Mouse (Mus musculus): ENCODE data around the gene Stim2. TPM values are rescaled to one million over a fixed set of nuclear protein-coding genes. Genes with fewer than 3 reads are reported as not detected.

Gene Stim2
- polyA plus RNA-seq, 1 experiment from 2014 or later = 29.4 TPM

- Histone ChIP-seq H3K36me3 (no peaks in the 10 kb centered on the region), H3K9me3 (no peaks in the 10 kb centered on the region), H3K4me1 (replicated peaks) (no peaks in the 10 kb centered on the region; the same call in 1 of the 2 replicates), H3K4me2 (no peak overlapping the region), H3K27ac (replicated peaks) (no peak overlapping the region), H3K9ac (no peak overlapping the region), H3K27me3 (no peaks in the 10 kb centered on the region), H3K4me3 (no peak overlapping the region)
- WGBS = 93% methylated on average over 6 of the region's 6 CpGs
- no peak for ATAC-seq (ENCODE audit: low FRiP score, low read depth)
Observed at GRCm38 (mm10) chr5:54052205-54052604, 53.9 kb downstream of the Stim2 start.

- 88% methylated on average over 7 of the region's 7 CpGs for WGBS
- Histone ChIP-seq H3K4me1 (replicated peaks) (no peaks in the 10 kb centered on the region; the same call in 1 of the 2 replicates), H3K4me2 (no peak overlapping the region), H3K4me3 (no peak overlapping the region), H3K9ac (no peak overlapping the region), H3K27me3 (no peaks in the 10 kb centered on the region), H3K27ac (replicated peaks) (no peak overlapping the region), H3K9me3 (no peaks in the 10 kb centered on the region), H3K36me3 (no peaks in the 10 kb centered on the region)
- no peak for ATAC-seq (ENCODE audit: low FRiP score, low read depth)
Observed at GRCm38 (mm10) chr5:54053673-54054366, 55.5 kb downstream of the Stim2 start.

GRCm38 (mm10) chr5:54056266-54056665 is 58.0 kb downstream of the Stim2 start:
- ATAC-seq (ENCODE audit: low FRiP score, low read depth) = no peak
- Histone ChIP-seq H3K9me3 (no peaks in the 10 kb centered on the region), H3K27me3 (no peaks in the 10 kb centered on the region), H3K36me3 (no peaks in the 10 kb centered on the region), H3K4me1 (replicated peaks) (no peaks in the 10 kb centered on the region), H3K4me2 (no peak overlapping the region), H3K9ac (no peak overlapping the region), H3K27ac (replicated peaks) (no peak overlapping the region), H3K4me3 (no peak overlapping the region)
- WGBS = 90% methylated on average over 6 of the region's 6 CpGs

GRCm38 (mm10) chr5:54059998-54060397 is 61.7 kb downstream of the Stim2 start:
- H3K9ac ChIP-seq = no peak overlapping the region

GRCm38 (mm10) chr5:54062079-54062478 is 63.8 kb downstream of the Stim2 start:
- 74% methylated on average over 7 of the region's 7 CpGs for WGBS
- no peak overlapping the region for H3K9ac ChIP-seq
- H3K4me3 ChIP-seq = no peak overlapping the region
- no peak for ATAC-seq (ENCODE audit: low FRiP score, low read depth)
- H3K36me3 ChIP-seq = no peaks in the 10 kb centered on the region
- H3K4me1 ChIP-seq (replicated peaks) = no peaks in the 10 kb centered on the region
- H3K9me3 ChIP-seq = no peaks in the 10 kb centered on the region
- no peak overlapping the region for H3K4me2 ChIP-seq
- no peaks in the 10 kb centered on the region for H3K27me3 ChIP-seq
- H3K27ac ChIP-seq (replicated peaks) = no peak overlapping the region

More at GRCm38 (mm10) chr5:54059998-54060397, 61.7 kb downstream of the Stim2 start:
- Histone ChIP-seq H3K4me2 (no peak overlapping the region), H3K9me3 (no peaks in the 10 kb centered on the region), H3K36me3 (no peaks in the 10 kb centered on the region), H3K27ac (replicated peaks) (no peak overlapping the region), H3K4me3 (no peak overlapping the region), H3K4me1 (replicated peaks) (no peaks in the 10 kb centered on the region), H3K27me3 (no peaks in the 10 kb centered on the region)
- no peak for ATAC-seq (ENCODE audit: low FRiP score, low read depth)
- 91% methylated on average over 6 of the region's 6 CpGs for WGBS

GRCm38 (mm10) chr5:54067591-54067990 is 69.3 kb downstream of the Stim2 start:
- 92% methylated on average over 3 of the region's 3 CpGs for WGBS
- no peak for ATAC-seq (ENCODE audit: low FRiP score, low read depth)
- H3K4me2 ChIP-seq = no peak overlapping the region
- no peaks in the 10 kb centered on the region for H3K9me3 ChIP-seq
- no peaks in the 10 kb centered on the region for H3K36me3 ChIP-seq
- H3K4me1 ChIP-seq (replicated peaks) = no peaks in the 10 kb centered on the region; the same call in 1 of the 2 replicates
- H3K27me3 ChIP-seq = no peaks in the 10 kb centered on the region
- H3K27ac ChIP-seq (replicated peaks) = no peak overlapping the region
- no peak overlapping the region for H3K4me3 ChIP-seq
- H3K9ac ChIP-seq = no peak overlapping the region

- H3K4me3 ChIP-seq = no peak overlapping the region
- no peak for ATAC-seq (ENCODE audit: low FRiP score, low read depth)
- H3K36me3 ChIP-seq = no peaks in the 10 kb centered on the region
- no peak overlapping the region for H3K9ac ChIP-seq
- H3K27me3 ChIP-seq = no peaks in the 10 kb centered on the region
- no peak overlapping the region for H3K4me2 ChIP-seq
- H3K9me3 ChIP-seq = no peaks in the 10 kb centered on the region
- H3K4me1 ChIP-seq (replicated peaks) = peaks cover 8% of the 10 kb centered on the region
- WGBS = 91% methylated on average over 2 of the region's 2 CpGs
- H3K27ac ChIP-seq (replicated peaks) = no peak overlapping the region
Observed at GRCm38 (mm10) chr5:54070549-54070948, 72.2 kb downstream of the Stim2 start.

GRCm38 (mm10) chr5:54071288-54071687 is 73.0 kb downstream of the Stim2 start:
- H3K4me2 ChIP-seq = no peak overlapping the region
- H3K9ac ChIP-seq = no peak overlapping the region

GRCm38 (mm10) chr5:54071705-54072104 is 73.4 kb downstream of the Stim2 start:
- Histone ChIP-seq H3K36me3 (no peaks in the 10 kb centered on the region), H3K4me3 (no peak overlapping the region), H3K27me3 (no peaks in the 10 kb centered on the region), H3K4me2 (no peak overlapping the region), H3K4me1 (replicated peaks) (peaks cover 8% of the 10 kb centered on the region), H3K9ac (no peak overlapping the region), H3K27ac (replicated peaks) (no peak overlapping the region), H3K9me3 (no peaks in the 10 kb centered on the region)
- ATAC-seq (ENCODE audit: low FRiP score, low read depth) = no peak
- WGBS = 92% methylated on average over 7 of the region's 7 CpGs

More at GRCm38 (mm10) chr5:54071288-54071687, 73.0 kb downstream of the Stim2 start:
- no peak for ATAC-seq (ENCODE audit: low FRiP score, low read depth)
- Histone ChIP-seq H3K9me3 (no peaks in the 10 kb centered on the region), H3K27me3 (no peaks in the 10 kb centered on the region), H3K36me3 (no peaks in the 10 kb centered on the region), H3K27ac (replicated peaks) (no peak overlapping the region), H3K4me3 (no peak overlapping the region), H3K4me1 (replicated peaks) (peaks cover 8% of the 10 kb centered on the region)
- 96% methylated on average over 5 of the region's 5 CpGs for WGBS

GRCm38 (mm10) chr5:54073291-54073690 is 75.0 kb downstream of the Stim2 start:
- no peaks in the 10 kb centered on the region for H3K9me3 ChIP-seq
- H3K36me3 ChIP-seq = no peaks in the 10 kb centered on the region
- ATAC-seq (ENCODE audit: low FRiP score, low read depth) = no peak
- 33% methylated on average over 1 of the region's 1 CpGs for WGBS
- no peak overlapping the region for H3K9ac ChIP-seq
- no peak overlapping the region for H3K4me3 ChIP-seq
- no peak overlapping the region for H3K4me2 ChIP-seq
- H3K27me3 ChIP-seq = no peaks in the 10 kb centered on the region
- peak overlapping the region; percentile 50; the same call in 1 of the 2 replicates for H3K27ac ChIP-seq (replicated peaks)
- H3K4me1 ChIP-seq (replicated peaks) = peaks cover 8% of the 10 kb centered on the region

GRCm38 (mm10) chr5:54079997-54080396 is 81.7 kb downstream of the Stim2 start:
- Histone ChIP-seq H3K27ac (replicated peaks) (no peak overlapping the region), H3K36me3 (no peaks in the 10 kb centered on the region), H3K4me1 (replicated peaks) (no peaks in the 10 kb centered on the region), H3K4me3 (no peak overlapping the region), H3K9me3 (no peaks in the 10 kb centered on the region), H3K27me3 (no peaks in the 10 kb centered on the region), H3K9ac (no peak overlapping the region), H3K4me2 (no peak overlapping the region)
- ATAC-seq (ENCODE audit: low FRiP score, low read depth) = no peak
- 94% methylated on average over 1 of the region's 1 CpGs for WGBS

- Histone ChIP-seq H3K9ac (no peak overlapping the region), H3K4me2 (no peak overlapping the region), H3K36me3 (no peaks in the 10 kb centered on the region), H3K4me3 (no peak overlapping the region), H3K27ac (replicated peaks) (no peak overlapping the region), H3K4me1 (replicated peaks) (0 out of 2 replicates have a peak, but pooled peaks cover 3% of the 10 kb centered on the region), H3K27me3 (no peaks in the 10 kb centered on the region), H3K9me3 (no peaks in the 10 kb centered on the region)
- no peak for ATAC-seq (ENCODE audit: low FRiP score, low read depth)
- 93% methylated on average over 3 of the region's 3 CpGs for WGBS
Observed at GRCm38 (mm10) chr5:54087912-54088311, 89.6 kb downstream of the Stim2 start.

GRCm38 (mm10) chr5:54098219-54098618 is 99.9 kb downstream of the Stim2 start:
- H3K4me2 ChIP-seq = no peak overlapping the region
- H3K4me3 ChIP-seq = no peak overlapping the region
- no peaks in the 10 kb centered on the region for H3K27me3 ChIP-seq
- peaks cover 17% of the 10 kb centered on the region for H3K4me1 ChIP-seq (replicated peaks)
- no peak for ATAC-seq (ENCODE audit: low FRiP score, low read depth)
- WGBS = 77% methylated on average over 6 of the region's 6 CpGs
- no peaks in the 10 kb centered on the region for H3K9me3 ChIP-seq
- H3K27ac ChIP-seq (replicated peaks) = no peak overlapping the region
- H3K36me3 ChIP-seq = no peaks in the 10 kb centered on the region
- no peak overlapping the region for H3K9ac ChIP-seq
